Mouse (Mus musculus) cerebellum, adult 8-10 months (tissue): ENCODE data around the gene Mpv17l2.

Experiments used
- DNase-seq: peaks from one replicate; pipeline ENCODE4 v3.0.0; 2022

The Mpv17l2 gene

GRCm38 (mm10) chr8:70765838-70766570 lies 5.3 kb upstream of the Mpv17l2 start:
- DNase-seq, result peak; percentile 30

GRCm38 (mm10) chr8:70765329-70765728 lies 4.6 kb upstream of the Mpv17l2 start:
- no peak for DNase-seq

GRCm38 (mm10) chr8:70764676-70765075 lies 3.9 kb upstream of the Mpv17l2 start:
- no peak for DNase-seq

GRCm38 (mm10) chr8:70764026-70764425 lies 3.3 kb upstream of the Mpv17l2 start:
- DNase-seq, result no peak

DNA sequence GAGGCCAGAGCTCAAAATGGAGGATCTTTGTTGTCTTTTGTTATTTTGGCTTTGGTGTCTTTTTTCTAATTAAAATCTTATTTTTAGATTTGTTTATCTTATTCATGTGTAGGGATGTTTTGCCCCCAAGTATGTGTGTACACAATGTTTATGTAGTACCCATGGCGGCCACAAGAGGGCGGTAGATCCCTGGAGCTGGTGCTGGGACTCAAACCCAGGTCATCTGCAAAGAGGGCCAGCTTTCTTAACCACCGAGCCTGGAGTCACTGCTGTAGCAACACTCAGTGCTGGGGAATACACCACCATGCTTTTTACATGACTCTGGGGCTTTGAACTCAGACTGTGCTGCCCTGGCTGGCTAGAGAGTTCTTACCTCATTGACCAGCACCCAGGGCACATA lies 2.6 kb upstream of the Mpv17l2 start:
- peak; percentile 68 for DNase-seq

DNA sequence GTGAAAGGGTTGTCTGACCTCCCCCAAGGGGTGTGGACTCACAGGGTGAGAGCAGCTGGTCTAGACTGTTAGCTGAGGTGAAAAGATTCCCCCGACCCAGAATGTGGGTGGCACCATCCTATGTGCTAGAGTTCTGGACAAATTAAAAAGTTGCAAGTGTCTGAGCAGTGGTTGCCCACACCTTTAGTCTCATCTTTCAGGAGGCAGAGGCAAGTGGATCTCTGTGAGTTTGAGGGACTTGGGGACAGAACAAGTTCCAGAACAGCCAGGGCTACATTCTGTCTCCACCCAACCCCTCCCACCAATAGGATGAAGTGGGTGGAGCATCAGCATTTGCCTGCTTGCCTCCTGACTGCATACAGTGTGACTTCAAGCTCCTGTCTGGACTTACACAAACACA lies 1.4 kb upstream of the Mpv17l2 start:
- no peak for DNase-seq

DNA sequence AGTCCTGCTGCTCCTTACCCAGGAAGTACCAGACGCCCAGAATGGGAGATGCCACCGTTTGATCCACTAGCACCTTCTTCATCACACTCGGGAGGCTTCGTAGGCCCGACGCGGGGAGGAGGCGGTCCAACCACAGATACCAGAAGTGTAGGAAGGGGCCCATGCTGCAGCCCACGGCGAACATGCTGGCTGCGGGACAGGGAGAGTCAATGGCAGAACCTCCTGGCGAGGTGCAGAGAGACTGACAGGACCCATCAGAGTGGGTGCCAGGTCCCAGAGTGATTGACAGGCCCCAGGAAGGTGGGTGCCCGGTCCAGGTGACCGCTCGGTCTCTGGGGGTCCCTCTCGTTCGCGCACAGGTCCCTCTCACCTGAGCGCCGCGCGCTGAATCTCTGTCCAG lies 396 bp downstream of the Mpv17l2 start:
- DNase-seq, result no peak

DNA sequence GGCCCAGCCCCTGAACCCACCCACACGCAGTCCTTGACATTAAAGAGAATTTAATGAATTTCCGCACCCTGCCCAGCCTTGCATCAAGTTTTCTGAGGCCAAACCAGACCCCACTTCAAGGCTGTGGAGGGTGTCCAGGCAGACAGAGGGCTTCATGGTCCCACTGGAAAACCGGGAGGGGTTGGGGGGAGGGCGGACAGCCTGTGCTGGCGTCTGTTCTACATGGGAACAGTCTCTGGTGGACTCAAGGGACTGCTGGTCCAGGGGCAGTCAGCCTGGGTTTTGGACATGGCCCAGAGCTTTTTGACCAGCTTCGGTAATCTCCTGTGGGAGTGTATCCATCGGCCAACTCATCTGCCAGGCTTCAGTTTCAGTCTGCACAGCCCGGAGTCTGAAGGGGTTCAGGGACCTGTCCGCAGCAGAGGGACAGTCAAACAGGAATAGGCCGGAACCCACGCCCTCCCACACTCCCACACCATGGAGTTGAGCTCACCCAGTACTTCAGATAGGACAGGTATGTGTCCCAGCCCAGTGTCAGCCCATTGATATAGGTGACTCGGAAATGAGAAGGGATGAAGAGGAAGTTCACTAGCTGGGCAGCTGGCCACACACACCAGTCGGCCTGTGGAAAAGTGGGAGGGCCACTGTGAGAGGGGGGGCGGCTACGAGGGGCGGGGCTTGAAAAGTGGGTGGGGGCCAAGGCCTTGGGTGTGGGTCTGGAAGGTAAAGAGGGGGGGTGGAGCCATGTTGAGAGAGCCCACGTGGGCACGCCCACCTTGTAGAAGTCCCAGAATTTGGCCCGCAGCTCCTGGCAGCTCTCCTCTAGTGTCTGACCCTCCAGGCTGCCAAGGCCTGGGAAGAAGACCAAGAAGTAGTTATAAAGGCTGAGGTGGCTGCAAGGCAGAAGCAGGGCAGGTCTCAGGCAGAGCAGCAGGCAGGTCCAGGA lies 1.9 kb downstream of the Mpv17l2 start:
- DNase-seq, result peak; percentile 43

GRCm38 (mm10) chr8:70758308-70758615 lies 2.5 kb downstream of the Mpv17l2 start:
- DNase-seq, result no peak

GRCm38 (mm10) chr8:70757523-70758307 lies 3.0 kb downstream of the Mpv17l2 start:
- peak; percentile 49 for DNase-seq

DNA sequence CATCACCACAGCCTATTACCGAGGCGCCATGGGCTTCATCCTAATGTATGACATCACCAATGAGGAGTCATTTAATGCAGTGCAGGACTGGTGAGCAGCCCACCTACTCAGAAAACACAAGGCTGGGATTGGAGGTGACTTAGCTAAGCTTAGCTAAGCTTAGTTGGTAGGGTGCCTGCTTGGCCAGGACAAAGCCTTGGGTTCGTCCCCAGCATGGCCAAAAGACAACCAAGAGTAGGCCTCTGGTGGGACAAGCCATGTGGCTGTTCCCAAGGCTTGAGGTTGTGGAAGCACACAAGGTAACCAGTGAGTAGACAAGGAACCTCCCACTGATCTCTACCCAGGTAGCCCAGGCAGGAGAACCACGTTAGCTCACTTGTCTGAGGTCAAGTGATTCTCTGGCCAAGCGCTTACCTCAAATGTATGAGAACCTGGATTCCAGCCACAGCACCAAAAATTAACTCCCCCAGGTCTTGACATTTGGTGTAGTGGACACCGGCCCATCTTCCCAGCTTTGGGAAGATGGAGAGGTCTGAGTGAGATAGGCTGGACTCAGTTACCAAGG lies 4.2 kb downstream of the Mpv17l2 start:
- DNase-seq, result peak; percentile 30

DNA sequence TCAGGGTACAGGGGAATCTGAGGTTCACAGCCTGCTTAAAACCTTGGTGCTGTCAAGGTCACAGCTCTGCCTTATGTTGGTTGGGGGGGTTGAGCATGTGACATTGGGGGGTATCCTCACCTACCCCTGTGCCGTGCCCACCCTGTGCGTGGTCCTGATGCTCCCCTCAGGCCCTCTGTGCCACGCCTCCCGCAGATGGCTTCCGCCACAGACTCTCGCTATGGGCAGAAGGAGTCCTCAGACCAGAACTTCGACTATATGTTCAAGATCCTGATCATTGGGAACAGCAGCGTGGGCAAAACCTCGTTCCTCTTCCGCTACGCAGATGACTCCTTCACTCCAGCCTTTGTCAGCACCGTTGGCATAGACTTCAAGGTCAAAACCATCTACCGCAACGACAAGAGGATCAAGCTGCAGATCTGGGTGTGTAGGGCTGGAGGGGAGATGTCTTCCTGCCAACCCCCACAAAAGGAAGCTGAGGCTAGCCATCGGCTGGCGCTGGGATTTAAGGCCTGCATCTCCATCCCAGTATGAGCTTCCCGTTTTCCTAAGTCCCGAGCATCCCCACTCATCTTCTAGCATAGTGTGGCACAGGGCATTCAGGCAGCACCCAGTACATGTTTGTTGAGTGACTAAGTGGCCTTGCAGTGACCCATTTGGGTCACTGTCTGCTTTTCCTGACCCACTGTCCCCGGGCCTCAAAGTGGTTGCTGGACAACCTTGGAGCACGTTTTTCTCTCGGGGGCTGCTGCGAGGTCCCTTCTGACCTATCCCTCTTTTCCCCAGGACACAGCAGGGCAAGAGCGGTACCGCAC lies 4.9 kb downstream of the Mpv17l2 start:
- DNase-seq, result peak; percentile 34

- DNase-seq, result peak; percentile 84
Measured at GRCm38 (mm10) chr8:70754871-70755660, 5.7 kb downstream of the Mpv17l2 start.

DNA sequence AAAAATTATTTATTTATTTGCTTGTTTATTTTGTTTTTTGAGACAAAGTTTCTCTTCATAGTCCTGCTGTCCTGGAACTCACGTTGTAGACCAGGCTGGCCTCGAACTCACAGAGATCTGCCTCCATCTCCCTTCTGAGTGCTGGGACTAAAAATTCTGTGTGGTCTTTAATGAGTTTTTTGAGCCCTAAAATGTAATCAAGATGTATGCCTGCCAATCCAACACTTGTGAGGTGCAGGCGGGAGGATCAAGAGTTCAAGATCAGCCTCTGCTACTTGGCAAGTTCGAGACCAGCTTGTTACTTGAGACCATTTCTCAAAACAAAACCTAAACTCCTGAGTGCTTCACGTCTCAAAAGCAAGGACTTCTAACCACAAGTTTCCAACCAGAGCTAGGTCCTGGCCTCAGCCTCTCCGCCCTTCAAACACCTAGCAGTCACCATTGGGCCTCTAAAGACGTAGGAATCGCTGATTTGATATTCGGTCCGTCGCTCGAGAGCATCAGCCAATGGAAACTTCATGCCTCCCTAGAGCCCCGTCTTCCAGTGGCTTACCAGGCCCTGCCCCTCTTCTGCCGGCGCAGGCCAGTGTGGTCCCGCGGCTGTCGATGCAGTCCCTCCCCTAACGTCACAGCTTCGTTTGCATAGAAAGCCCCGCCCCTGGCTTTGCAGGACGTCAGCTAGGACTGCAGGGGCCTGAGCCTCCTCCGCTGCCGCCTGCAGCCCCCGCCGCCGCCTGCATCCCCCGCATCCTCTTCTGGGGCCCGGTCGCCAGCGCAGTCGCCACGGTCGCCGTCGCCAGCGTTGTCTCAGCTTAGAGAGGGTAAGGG lies 6.5 kb downstream of the Mpv17l2 start, which contains the start of gene Rab3a:
Gene Rab3a, plus strand, starts transcription at position 637 of the 828 bp plus-strand sequence.
- DNase-seq, result peak; percentile 95

DNA sequence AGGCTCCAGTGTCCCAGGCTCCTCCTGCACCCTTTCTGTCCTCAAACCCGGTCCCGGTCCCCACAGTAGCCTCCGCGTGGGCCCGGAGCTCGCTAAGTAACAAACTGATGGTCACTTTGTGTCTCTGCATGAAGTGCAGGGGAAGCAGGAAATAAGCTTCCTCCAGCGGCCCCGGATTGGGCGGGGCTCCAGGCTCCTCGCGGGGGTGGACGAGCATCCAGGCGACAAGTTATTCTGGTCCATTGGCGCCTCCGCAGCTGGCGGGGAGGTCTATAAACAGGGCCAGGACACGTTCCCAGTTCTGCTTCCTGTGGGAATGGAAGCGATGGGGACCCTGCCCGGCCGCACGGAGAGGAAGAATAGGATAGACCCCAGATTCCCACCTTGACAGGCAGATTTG lies 7.6 kb downstream of the Mpv17l2 start:
- peak; percentile 51 for DNase-seq

GRCm38 (mm10) chr8:70752000-70752764 lies 8.6 kb downstream of the Mpv17l2 start:
- peak; percentile 66 for DNase-seq

- no peak for DNase-seq
Measured at GRCm38 (mm10) chr8:70750128-70750680, 10.5 kb downstream of the Mpv17l2 start.

- DNase-seq, result no peak
Measured at GRCm38 (mm10) chr8:70749097-70749674, 11.6 kb downstream of the Mpv17l2 start.
